In the genomic region with DNA sequence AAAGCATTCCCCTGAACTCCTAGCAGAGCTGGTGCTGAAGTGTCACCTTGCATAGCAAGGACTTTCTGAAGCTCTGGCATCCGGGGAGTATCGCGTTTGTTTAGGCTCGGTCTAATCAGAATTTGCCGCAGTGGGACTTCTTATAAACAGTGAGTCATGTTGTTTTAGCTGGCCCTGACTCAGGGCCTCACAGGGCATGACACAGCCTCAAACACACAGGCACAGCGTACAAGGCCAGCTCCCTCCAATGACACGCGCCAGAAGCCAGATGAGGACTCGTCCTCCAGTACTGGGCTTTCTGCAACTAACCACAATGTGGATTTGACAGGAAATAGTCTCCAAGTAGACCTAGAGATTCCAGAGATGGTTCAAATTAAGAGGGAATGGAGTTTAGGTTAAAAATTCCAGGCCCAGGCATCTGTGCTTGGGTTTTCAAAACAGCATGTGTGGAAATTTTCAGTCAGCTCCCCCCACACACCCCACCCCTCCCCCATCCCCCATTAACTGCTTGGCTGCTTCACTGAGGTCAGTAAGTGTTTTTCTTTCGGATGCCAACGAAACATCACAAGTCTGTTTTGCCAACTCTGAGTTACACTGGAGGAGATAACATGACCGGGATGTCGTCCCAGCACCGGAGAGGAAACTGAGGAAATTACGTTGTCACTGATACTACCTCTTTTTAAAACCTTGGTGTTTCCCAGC, we compare ENCODE assay signal across 8 mouse cellular contexts. TPM values are rescaled to one million over a fixed set of nuclear protein-coding genes. Genes with fewer than 3 reads are reported as not detected.
DNase-seq lines count a peak whose midpoint lies in the region; ATAC-seq lines count a peak whose summit lies in the region.

No protein-coding gene starts in this region.

- H3K9me3 ChIP-seq in heart, embryonic 15.5 days (replicated peaks) = no peaks in the 10 kb centered on the region

- DNase-seq in cerebellum, postnatal 10 days = peak; percentile 23 to 40
- DNase-seq in cerebellum, adult 18-20 months = no peak
- peak; percentile 63 for DNase-seq in embryo, embryonic 9.5 days (ENCODE audit: extremely low spot score)
- DNase-seq in kidney, postnatal 36 days = peak; percentile 50 to 63
- peak; percentile 80 for DNase-seq in mesoderm, embryonic 11.5 days (ENCODE audit: low read depth, low spot score)
- no peak for DNase-seq in spleen, postnatal 14 days (ENCODE audit: low spot score in 2 of 2)

- peak overlapping the region; percentile 66 for H3K27ac ChIP-seq in heart, embryonic 15.5 days

- ATAC-seq in heart, embryonic 15.5 days (replicated peaks; ENCODE audit: insufficient number of reproducible peaks, insufficient read depth, low FRiP score, low read depth) = peak; percentile 85
- ATAC-seq in activated CD4-positive, CD25-positive, alpha-beta regulatory T cell, adult 4 months = no peak

- no peaks in the 10 kb centered on the region for H3K36me3 ChIP-seq in heart, embryonic 15.5 days

- 8% methylated on average over 15 of the region's 15 CpGs for WGBS in heart, embryonic 15.5 days

- no peaks in the 10 kb centered on the region for H3K27me3 ChIP-seq in heart, embryonic 15.5 days

- H3K4me2 ChIP-seq in heart, embryonic 15.5 days = peak overlapping the region; percentile 42

- H3K9ac ChIP-seq in heart, embryonic 15.5 days = no peak overlapping the region

- 0 out of 2 replicates have a peak overlapping the region, but pooled peaks have one; percentile 8 for H3K4me3 ChIP-seq in heart, embryonic 15.5 days

- peaks cover 23% of the 10 kb centered on the region for H3K4me1 ChIP-seq in heart, embryonic 15.5 days (replicated peaks)

RNA-seq across cellular contexts. Expression of a gene that starts 14.8 kb away (rescaled TPM):
- 11.6 and 16.3 TPM in 2 replicates for polyA plus RNA-seq in heart, embryonic 15.5 days (2015; fragmentation: Nextera tagmentation; extraction: Ambion mirVana)
- under 1 TPM in 1 of 2 experiments, not detected in 1; 0.19 TPM for polyA plus RNA-seq in activated CD4-positive, CD25-positive, alpha-beta regulatory T cell, adult 4 months (2017; shearing (Covaris generic))

Comparison
In these comparisons a context has a peak if more than half of its experiments do, and no peak if none do; other contexts are left out.
1. DNase-seq: peak in cerebellum, postnatal 10 days (2 of 2), embryo, embryonic 9.5 days (single experiment), kidney, postnatal 36 days (2 of 2) and mesoderm, embryonic 11.5 days (single experiment); none in cerebellum, adult 18-20 months (0 of 2) and spleen, postnatal 14 days (0 of 2).
2. RNA of a gene that starts 14.8 kb away (polyA plus RNA-seq): 11.6 to 16.3 TPM in heart, embryonic 15.5 days; 0.19 TPM in activated CD4-positive, CD25-positive, alpha-beta regulatory T cell, adult 4 months; every median in the first group is over 10 times any median in the second.